In genomic region chr2:11151655-11152323, GRCm38 (mm10) we compare ENCODE assay signal across 22 mouse cellular contexts. TPM values are rescaled to one million over a fixed set of nuclear protein-coding genes. Genes with fewer than 3 reads are reported as not detected.
DNase-seq lines count a peak whose midpoint lies in the region; ATAC-seq and TF ChIP-seq lines count a peak whose summit lies in the region.
"Had no signal": no experiment of that assay in that cellular context is flagged by ENCODE, and none has a peak within 500 bp of the region (broad histone marks: within the 10 kb centered on the region; RNA-seq: fewer than 3 reads in every experiment).

No protein-coding gene starts in this region.

- TF ChIP-seq CTCF in forebrain, postnatal 0 days (IDR thresholded peaks at IDR 0.05; ENCODE audit: low read depth) = no peak
- no peak for TF ChIP-seq CTCF in MEL (IDR thresholded peaks at IDR 0.05 in 2 of 3, conservative IDR thresholded peaks at IDR 0.05 in 1 of 3; ENCODE audit: control insufficient read depth in 1 of 3, insufficient read depth in 1 of 3, low read depth in 2 of 3, low read length in 3 of 3, poor library complexity in 1 of 3, severe bottlenecking in 1 of 3)
- no peak for TF ChIP-seq CTCF in brain, embryonic 14.5 days (IDR thresholded peaks at IDR 0.05; ENCODE audit: borderline replicate concordance, extremely low read depth, insufficient read depth, insufficient read length)

- no peak overlapping the region for H3K27ac ChIP-seq in forebrain, postnatal 0 days (ENCODE audit: low read depth, low read length)
- no peak overlapping the region for H3K27ac ChIP-seq in forebrain, embryonic 12.5 days
- no peak overlapping the region for H3K27ac ChIP-seq in midbrain, embryonic 13.5 days
- H3K27ac ChIP-seq in midbrain, embryonic 10.5 days (replicated peaks) = no peak overlapping the region
- H3K27ac ChIP-seq in MEL (ENCODE audit: control insufficient read depth, low read depth, low read length) = no peak overlapping the region
- H3K27ac ChIP-seq: embryonic facial prominence, embryonic 13.5 days; heart, adult 2 months; intestine, embryonic 15.5 days had no signal

- no peaks in the 10 kb centered on the region for H3K4me1 ChIP-seq in forebrain, postnatal 0 days (ENCODE audit: insufficient read depth)
- no peaks in the 10 kb centered on the region for H3K4me1 ChIP-seq in forebrain, embryonic 12.5 days
- no peaks in the 10 kb centered on the region for H3K4me1 ChIP-seq in midbrain, embryonic 13.5 days (replicated peaks)
- no peaks in the 10 kb centered on the region for H3K4me1 ChIP-seq in midbrain, embryonic 10.5 days
- no peaks in the 10 kb centered on the region for H3K4me1 ChIP-seq in MEL (ENCODE audit: control insufficient read depth in 1 of 2, insufficient read depth in 2 of 2, low read length in 2 of 2)
- H3K4me1 ChIP-seq: embryonic facial prominence, embryonic 13.5 days; intestine, embryonic 15.5 days had no signal

- no peaks in the 10 kb centered on the region for H3K27me3 ChIP-seq in forebrain, postnatal 0 days (ENCODE audit: insufficient read depth, low read length)
- H3K27me3 ChIP-seq in forebrain, embryonic 12.5 days = no peaks in the 10 kb centered on the region
- H3K27me3 ChIP-seq in midbrain, embryonic 13.5 days = no peaks in the 10 kb centered on the region
- H3K27me3 ChIP-seq in midbrain, embryonic 10.5 days (ENCODE audit: low read depth, poor library complexity, severe bottlenecking) = no peaks in the 10 kb centered on the region
- H3K27me3 ChIP-seq in MEL (ENCODE audit: control insufficient read depth in 1 of 2, insufficient read depth in 2 of 2, low read length in 2 of 2) = peaks cover 2 to 6% of the 10 kb centered on the region in 2 experiments
- H3K27me3 ChIP-seq: embryonic facial prominence, embryonic 13.5 days; intestine, embryonic 15.5 days had no signal

- no peak overlapping the region for H3K4me3 ChIP-seq in forebrain, postnatal 0 days (ENCODE audit: low read depth, low read length)
- no peak overlapping the region for H3K4me3 ChIP-seq in forebrain, embryonic 12.5 days (replicated peaks)
- no peak overlapping the region for H3K4me3 ChIP-seq in midbrain, embryonic 13.5 days (replicated peaks)
- no peak overlapping the region for H3K4me3 ChIP-seq in midbrain, embryonic 10.5 days
- no peak overlapping the region for H3K4me3 ChIP-seq in MEL (ENCODE audit: control insufficient read depth in 1 of 2, insufficient read depth in 1 of 2, low read depth in 2 of 2, low read length in 2 of 2)
- H3K4me3 ChIP-seq: embryonic facial prominence, embryonic 13.5 days; heart, adult 2 months; intestine, embryonic 15.5 days had no signal

- no peak for TF ChIP-seq POLR2A in MEL (IDR thresholded peaks at IDR 0.05; ENCODE audit: control insufficient read depth in 1 of 2, insufficient read depth in 1 of 2, low read depth in 1 of 2, low read length in 2 of 2, poor library complexity in 1 of 2)
- TF ChIP-seq POLR2A in brain, embryonic 14.5 days (IDR thresholded peaks at IDR 0.05; ENCODE audit: borderline replicate concordance, extremely low read depth, insufficient read depth, insufficient read length, poor library complexity, severe bottlenecking) = no peak

- 43% methylated on average over 6 of the region's 6 CpGs for WGBS in forebrain, postnatal 0 days
- 73% methylated on average over 6 of the region's 6 CpGs for WGBS in forebrain, embryonic 12.5 days
- 76% methylated on average over 6 of the region's 6 CpGs for WGBS in midbrain, embryonic 13.5 days
- WGBS in midbrain, embryonic 10.5 days = 93% methylated on average over 6 of the region's 6 CpGs

- no peak overlapping the region for H3K9ac ChIP-seq in forebrain, postnatal 0 days
- no peak overlapping the region for H3K9ac ChIP-seq in forebrain, embryonic 12.5 days
- no peak overlapping the region for H3K9ac ChIP-seq in midbrain, embryonic 13.5 days (replicated peaks)
- H3K9ac ChIP-seq in MEL (ENCODE audit: control insufficient read depth, low read depth, low read length, poor library complexity, severe bottlenecking) = no peak overlapping the region
- H3K9ac ChIP-seq: embryonic facial prominence, embryonic 13.5 days; intestine, embryonic 15.5 days had no signal

- no peak for TF ChIP-seq EP300 in MEL (IDR thresholded peaks at IDR 0.05; ENCODE audit: low read depth in 1 of 2, low read length in 2 of 2)

- H3K4me2 ChIP-seq in forebrain, postnatal 0 days (ENCODE audit: low read depth) = no peak overlapping the region
- no peak overlapping the region for H3K4me2 ChIP-seq in forebrain, embryonic 12.5 days
- no peak overlapping the region for H3K4me2 ChIP-seq in midbrain, embryonic 13.5 days (replicated peaks)
- H3K4me2 ChIP-seq: embryonic facial prominence, embryonic 13.5 days; heart, embryonic 11.5 days; intestine, embryonic 15.5 days had no signal

- ATAC-seq in forebrain, postnatal 0 days = peak; percentile 65; the same call in 1 of the 2 replicates
- ATAC-seq in forebrain, embryonic 12.5 days (ENCODE audit: low FRiP score) = no peak
- ATAC-seq in midbrain, embryonic 13.5 days = 0 out of 2 replicates have a peak, but pooled peaks have one; percentile 50
- ATAC-seq: activated CD4-positive, CD25-positive, alpha-beta regulatory T cell, adult 4 months; CD4-positive, CD25-positive, alpha-beta regulatory T cell, adult 4 months; intestine, embryonic 15.5 days; Patski had no signal

- no peaks in the 10 kb centered on the region for H3K79me2 ChIP-seq in MEL (ENCODE audit: control insufficient read depth, insufficient read depth, low read length, poor library complexity)

- no peaks in the 10 kb centered on the region for H3K36me3 ChIP-seq in forebrain, postnatal 0 days (ENCODE audit: insufficient read depth)
- no peaks in the 10 kb centered on the region for H3K36me3 ChIP-seq in forebrain, embryonic 12.5 days (replicated peaks)
- no peaks in the 10 kb centered on the region for H3K36me3 ChIP-seq in midbrain, embryonic 13.5 days
- H3K36me3 ChIP-seq in midbrain, embryonic 10.5 days = no peaks in the 10 kb centered on the region
- H3K36me3 ChIP-seq in MEL (ENCODE audit: control insufficient read depth in 1 of 2, insufficient read depth in 2 of 2, low read length in 2 of 2) = no peaks in the 10 kb centered on the region
- H3K36me3 ChIP-seq: embryonic facial prominence, embryonic 13.5 days; G1E; intestine, embryonic 15.5 days had no signal

- peak; percentile 34 for DNase-seq in forebrain, postnatal 0 days
- DNase-seq in midbrain, embryonic 10.5 days (ENCODE audit: low spot score) = no peak
- DNase-seq in MEL (ENCODE audit: low read depth, low spot score) = peak; percentile 5
- peak; percentile 58 for DNase-seq in brain, embryonic 14.5 days (ENCODE audit: low read depth)
- no peak for DNase-seq in spleen, adult 12 weeks (ENCODE audit: low spot score)
- DNase-seq: adrenal gland, postnatal 14 days; B cell, adult 2 months; cerebellum, adult 18-20 months; cerebellum, adult 9-11 months; cerebellum, postnatal 36 days; gastrocnemius, postnatal 10 days; heart, adult 2 months; kidney, adult 18-20 months had no signal

- no peak for TF ChIP-seq RAD21 in MEL (IDR thresholded peaks at IDR 0.05; ENCODE audit: low read depth, low read length)

- no peaks in the 10 kb centered on the region for H3K9me3 ChIP-seq in forebrain, postnatal 0 days (ENCODE audit: low read length)
- H3K9me3 ChIP-seq in forebrain, embryonic 12.5 days = no peaks in the 10 kb centered on the region
- no peaks in the 10 kb centered on the region for H3K9me3 ChIP-seq in midbrain, embryonic 13.5 days
- H3K9me3 ChIP-seq in midbrain, embryonic 10.5 days (replicated peaks) = no peaks in the 10 kb centered on the region
- no peaks in the 10 kb centered on the region for H3K9me3 ChIP-seq in MEL (replicated peaks; ENCODE audit: insufficient read depth, low read length)
- H3K9me3 ChIP-seq: embryonic facial prominence, embryonic 13.5 days; G1E; intestine, embryonic 15.5 days had no signal

TF ChIP-seq in MEL, 35 proteins besides CTCF, POLR2A, EP300 and RAD21:
- TF ChIP-seq GABPA (IDR thresholded peaks at IDR 0.05; ENCODE audit: low read depth, low read length) (no peak), NELFE (IDR thresholded peaks at IDR 0.05; ENCODE audit: low read depth, low read length) (no peak), POLR2AphosphoS5 (IDR thresholded peaks at IDR 0.05; ENCODE audit: borderline replicate concordance, low read depth, low read length) (no peak), E2F4 (IDR thresholded peaks at IDR 0.05; ENCODE audit: borderline replicate concordance, low read depth, low read length) (no peak), CHD2 (IDR thresholded peaks at IDR 0.05; ENCODE audit: low read length) (no peak), TCF12 (IDR thresholded peaks at IDR 0.05; ENCODE audit: low read depth, low read length) (no peak), GATA1 (IDR thresholded peaks at IDR 0.05; ENCODE audit: low read depth, low read length) (no peak)

RNA-seq across cellular contexts. Expression of gene Prkcq, which starts 20.1 kb away (rescaled TPM):
- total RNA-seq in forebrain, postnatal 0 days (2014; rRNA removed) = 4.3 and 4.8 TPM in 2 replicates
- polyA plus RNA-seq in forebrain, postnatal 0 days (2015; fragmentation: Nextera tagmentation; extraction: Ambion mirVana) = 3.2 and 5.2 TPM in 2 replicates
- polyA plus RNA-seq in forebrain, embryonic 12.5 days (2016; fragmentation: Nextera tagmentation; extraction: Ambion mirVana) = 1.3 and 1.8 TPM in 2 replicates
- 2.7 and 2.9 TPM in 2 replicates for polyA plus RNA-seq in midbrain, embryonic 13.5 days (2015; fragmentation: Nextera tagmentation; extraction: Ambion mirVana)
- 1.8 and 2.0 TPM in 2 replicates for polyA plus RNA-seq in midbrain, embryonic 10.5 days (2016; fragmentation: Nextera tagmentation; extraction: Ambion mirVana)
- total RNA-seq in MEL (2012; rRNA removed) = 0.07 and 0.12 TPM in 2 replicates
- polyA plus RNA-seq in MEL (2012; ENCODE audit: insufficient read depth in 1 of 2, insufficient read length in 2 of 2, low read depth in 1 of 2, low replicate concordance in 2 of 2, missing spikeins in 1 of 2) = under 1 TPM in 1 of 2 experiments, not detected in 1; 0.19 TPM
- polyA plus RNA-seq in brain, embryonic 14.5 days (2012; rRNA removed) = 2.5 and 6.3 TPM in 2 replicates
- polyA plus RNA-seq: G1E had no signal

Comparison
In these comparisons a context has a peak if more than half of its experiments do, and no peak if none do; other contexts are left out.
1. DNase-seq: peak in forebrain, postnatal 0 days (single experiment), MEL (single experiment) and brain, embryonic 14.5 days (single experiment); none in midbrain, embryonic 10.5 days (single experiment) and spleen, adult 12 weeks (single experiment).